Mouse (Mus musculus): ENCODE data around the gene Zfp109.

Zfp109 gene

DNA sequence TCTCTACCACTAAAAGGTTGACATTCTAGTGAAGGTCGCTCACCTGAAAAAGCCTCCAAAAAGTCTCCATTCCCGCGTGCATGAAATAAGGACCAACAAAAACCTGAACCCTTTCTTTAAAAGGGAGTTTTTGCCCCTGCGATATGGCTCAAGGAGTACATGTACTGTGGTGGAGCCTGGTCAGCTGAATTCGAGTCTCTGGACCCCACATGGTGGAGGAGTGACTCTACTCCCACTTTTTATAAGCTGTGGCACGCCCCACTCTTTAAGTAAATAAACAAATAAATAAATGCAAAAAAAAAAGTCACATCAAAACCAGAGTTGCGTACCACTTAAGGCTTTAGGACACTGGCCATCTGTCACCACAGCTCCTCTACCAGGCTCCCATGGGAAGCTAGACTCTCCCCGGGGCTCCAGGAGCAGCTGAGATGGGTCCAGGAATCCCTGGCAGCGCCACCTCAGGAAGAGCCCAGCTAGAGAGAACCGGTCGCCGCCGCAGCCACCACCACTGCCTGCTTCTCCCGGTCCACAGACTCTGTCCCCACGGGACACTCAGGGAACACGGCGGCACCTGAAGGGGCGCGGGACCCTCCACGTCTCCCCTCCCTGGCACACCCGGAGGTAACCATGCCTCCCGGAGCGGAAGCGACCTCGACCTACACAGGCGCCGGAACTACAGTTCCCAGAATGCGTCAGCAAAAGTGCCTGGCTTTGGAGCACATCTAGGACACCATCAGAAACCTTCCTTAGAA lies at the start of gene Zfp109:
Gene Zfp109 (minus strand): TSS at position 521 of the 752 bp plus-strand sequence.
- 6% methylated on average over 28 of the region's 28 CpGs for WGBS

DNA sequence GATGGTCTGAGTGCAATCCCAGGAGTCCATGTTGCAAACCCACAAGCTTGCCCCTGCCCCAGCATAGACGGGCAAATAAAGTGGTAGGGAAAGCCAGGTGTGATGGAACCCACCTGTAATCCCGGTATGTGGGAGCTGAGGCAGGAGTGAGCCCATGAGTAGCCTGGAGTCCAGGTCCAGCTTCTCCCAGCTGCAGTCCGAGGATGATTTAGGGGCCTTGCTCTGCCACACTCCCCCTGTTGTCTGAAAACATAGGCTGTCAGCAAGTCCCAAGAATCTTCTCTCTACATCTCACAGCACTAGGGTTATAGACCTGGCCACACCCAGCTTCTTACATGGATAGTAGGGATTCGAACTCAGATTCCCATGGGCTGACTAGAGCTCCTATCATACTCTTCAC lies 49.6 kb upstream of the Zfp109 start:
- WGBS: 84% methylated on average over 4 of the region's 4 CpGs

DNA sequence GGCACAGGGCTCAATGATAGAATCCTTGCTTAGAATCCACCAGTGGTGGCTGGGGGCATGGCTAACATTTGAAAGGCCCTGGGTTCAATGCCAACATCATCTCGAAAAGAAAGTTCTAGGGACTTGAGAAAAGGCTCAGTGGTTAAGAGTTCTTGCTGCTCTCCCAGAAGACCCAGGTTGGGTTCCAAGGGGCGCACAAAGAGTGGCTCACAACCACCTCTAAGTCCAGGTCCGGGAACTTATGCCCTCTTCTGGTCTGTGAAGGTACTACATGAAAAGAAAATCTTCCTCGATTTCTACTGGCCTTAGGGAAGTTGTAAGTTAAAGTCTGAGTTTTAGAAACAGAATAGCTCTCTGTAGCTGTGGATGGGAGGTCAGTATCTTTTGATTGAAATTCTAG lies 48.7 kb upstream of the Zfp109 start:
- WGBS: 57% methylated on average over 4 of the region's 4 CpGs

DNA sequence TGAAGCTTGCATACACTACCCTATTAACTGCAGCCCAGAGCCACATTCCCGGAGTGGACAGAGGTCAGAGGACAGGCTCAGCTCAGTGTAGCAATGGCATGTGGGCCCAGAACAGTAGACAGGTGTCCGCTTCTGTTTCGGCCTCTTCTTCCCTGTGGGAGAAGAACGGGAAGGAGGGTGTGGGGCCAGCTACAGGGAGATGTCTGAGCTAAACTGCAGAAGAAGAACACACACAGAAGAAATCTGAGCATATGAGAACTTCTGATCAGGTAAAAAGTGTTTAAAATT lies 43.4 kb upstream of the Zfp109 start:
- 62% methylated on average over 4 of the region's 4 CpGs for WGBS

DNA sequence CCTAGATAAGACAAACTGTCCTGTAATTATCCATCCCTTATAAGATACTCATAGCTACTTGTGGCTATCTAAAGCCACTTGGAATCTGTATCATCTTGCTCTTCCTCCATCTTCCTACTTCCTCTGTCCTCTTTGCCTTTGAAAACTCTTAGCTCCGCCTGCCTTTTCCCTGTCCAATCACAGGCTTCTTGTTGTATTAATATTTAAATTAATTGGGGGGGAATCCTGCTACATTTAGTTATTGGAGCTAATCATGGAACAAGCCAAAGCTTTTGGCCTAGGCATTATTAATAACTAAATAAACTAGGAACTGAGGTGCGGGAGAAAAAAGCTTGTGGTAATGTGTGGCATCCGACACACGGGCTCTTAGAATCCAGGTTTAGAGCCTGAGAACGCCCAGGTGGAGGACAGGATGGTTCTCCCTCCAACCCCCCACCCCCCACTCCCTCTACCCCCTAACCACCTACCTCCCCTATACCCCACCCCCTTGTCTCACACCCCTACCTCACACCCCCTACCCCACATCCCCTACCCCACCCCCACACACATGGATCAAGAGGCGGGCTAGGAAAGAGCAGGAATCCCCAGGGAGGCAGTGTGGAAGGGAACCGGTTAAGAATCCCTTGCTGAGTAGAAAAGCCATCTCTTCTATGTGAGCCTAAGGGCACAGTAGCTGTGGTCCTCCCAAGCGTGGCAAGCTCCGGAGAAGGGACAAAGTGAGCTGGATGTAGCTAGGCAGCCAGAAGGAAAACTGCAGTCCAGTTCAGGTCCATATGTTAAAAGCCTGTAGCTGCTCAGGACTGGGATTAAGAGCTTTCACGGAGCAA lies 42.9 kb upstream of the Zfp109 start:
- WGBS: 56% methylated on average over 10 of the region's 10 CpGs

DNA sequence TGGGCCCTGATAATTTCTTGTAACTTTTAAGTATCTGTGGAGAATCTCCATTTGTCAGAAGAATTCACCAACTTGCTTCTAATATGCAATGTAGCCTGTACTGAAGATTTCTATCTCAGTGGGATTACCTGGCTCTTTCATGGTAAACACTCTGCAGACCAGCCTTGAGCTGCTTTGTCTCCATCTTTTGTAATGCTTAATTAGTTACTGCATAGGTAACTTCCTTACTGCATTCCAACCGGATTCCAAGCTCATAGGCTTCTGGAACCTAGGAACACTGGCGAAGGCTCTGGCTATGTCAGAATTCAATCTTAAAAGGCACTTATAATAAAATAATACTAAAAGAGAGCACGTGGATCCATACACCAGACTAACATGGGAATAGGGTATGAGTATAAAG lies 41.4 kb upstream of the Zfp109 start:
- 87% methylated on average over 3 of the region's 3 CpGs for WGBS

DNA sequence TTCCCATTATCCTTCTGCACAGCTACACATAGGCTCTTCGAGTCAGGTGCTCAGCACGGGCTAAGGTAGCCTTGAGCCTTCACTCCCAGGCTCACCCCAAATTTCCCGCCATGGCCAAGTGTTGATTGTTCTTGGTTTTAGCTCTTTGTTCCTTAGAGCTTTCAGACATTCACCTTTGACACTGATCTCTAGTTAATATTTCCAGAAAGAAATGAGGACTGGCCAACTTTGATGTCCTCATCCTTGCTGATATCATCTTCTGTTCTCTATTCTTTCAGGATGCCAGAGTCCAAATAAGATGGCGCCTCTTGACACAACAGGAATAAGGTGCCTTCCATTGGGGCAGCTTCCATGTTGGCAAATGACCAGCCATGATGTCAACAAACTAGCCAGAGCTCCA lies 37.1 kb upstream of the Zfp109 start:
- 93% methylated on average over 4 of the region's 4 CpGs for WGBS

DNA sequence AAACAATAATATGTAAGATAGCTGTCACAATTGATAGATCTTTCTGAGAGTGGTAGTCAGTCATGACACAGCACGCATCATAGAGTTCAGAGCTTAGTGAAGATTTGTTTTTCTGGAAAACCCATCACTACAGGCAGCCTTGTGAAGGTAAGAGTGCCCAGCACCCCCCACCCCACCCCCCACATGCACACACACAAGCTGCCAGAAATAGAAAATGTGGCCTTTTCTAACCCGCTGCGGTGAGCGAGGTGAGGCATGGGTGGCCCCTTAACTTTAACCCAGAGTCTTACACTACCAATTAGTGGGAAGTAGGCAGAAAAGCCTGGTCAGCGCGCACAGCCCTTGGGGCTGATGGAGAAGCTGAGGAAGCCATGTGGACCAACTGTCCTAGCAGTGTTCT lies 33.8 kb upstream of the Zfp109 start:
- 97% methylated on average over 6 of the region's 6 CpGs for WGBS

DNA sequence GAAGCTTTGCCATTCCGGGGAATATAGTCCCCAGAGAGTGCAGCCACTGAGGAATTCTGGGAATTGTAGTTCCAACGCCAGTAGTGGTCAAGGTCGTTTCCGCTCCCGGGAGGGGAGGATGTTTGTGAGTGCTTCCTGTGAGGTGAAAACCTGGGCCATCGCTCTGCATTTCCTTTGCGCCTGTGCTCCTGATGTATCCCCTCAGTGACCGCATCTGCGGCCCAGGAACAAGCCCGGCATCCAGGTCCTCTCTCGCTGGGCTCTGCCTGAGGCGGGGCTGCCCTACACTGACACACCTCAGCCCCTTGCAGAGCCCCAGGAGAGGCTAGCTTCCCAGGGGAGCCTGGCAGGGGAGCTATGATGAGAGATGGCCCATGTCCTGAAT lies 32.9 kb upstream of the Zfp109 start, which contains the start of gene Zfp93:
Gene Zfp93 (plus strand): TSS at position 133 of the 385 bp plus-strand sequence.
- under 1% methylated on average over 12 of the region's 12 CpGs for WGBS

DNA sequence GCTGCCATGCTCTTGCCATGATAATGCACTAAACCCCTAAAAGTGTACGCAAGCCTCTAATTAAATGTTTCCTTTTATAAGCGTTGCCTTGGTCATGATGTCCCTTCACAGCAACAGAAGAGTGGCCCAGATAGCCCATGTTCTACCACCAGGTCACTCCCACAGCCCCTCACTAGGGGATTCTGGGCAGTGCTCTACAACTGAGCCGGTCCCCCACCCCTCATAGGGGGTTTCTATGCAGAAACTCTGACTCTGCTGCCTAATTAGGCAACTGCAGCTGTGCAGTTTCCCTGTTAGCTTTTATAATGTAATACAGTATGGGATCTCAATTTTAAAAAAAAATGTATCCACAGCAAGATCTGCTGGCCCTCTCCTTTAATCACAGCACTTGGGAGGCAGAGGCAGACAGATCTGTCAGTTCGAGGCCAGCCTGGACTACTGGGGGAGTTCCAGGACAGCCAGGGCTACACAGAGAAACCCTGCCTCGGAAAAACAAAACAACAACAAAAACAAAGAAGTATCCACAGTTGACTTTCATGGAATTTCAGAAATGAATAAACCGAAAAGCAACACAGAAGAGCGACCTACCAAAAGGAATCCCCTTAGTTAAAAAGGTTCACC lies 32.4 kb upstream of the Zfp109 start:
- 25% methylated on average over 7 of the region's 7 CpGs for WGBS

DNA sequence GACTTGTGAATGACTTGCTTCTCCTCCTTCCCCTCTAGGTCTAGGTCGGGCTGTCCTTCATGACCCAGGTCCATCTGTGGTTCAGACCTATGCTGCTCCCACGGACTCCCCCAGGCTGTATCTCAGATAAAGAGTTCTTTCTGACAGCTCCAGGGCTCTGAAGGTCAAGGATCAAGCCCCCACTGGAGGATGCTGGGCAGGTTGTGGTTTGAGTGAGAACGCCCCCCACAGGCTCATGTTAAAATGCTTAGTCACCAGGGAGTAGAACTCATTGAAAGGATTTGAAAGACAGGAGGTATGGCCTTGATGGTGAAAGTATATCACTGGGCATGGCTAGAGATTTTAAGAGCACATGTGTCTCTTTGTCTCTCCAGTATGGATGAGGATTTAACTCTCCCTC lies 31.9 kb upstream of the Zfp109 start:
- 88% methylated on average over 3 of the region's 3 CpGs for WGBS

DNA sequence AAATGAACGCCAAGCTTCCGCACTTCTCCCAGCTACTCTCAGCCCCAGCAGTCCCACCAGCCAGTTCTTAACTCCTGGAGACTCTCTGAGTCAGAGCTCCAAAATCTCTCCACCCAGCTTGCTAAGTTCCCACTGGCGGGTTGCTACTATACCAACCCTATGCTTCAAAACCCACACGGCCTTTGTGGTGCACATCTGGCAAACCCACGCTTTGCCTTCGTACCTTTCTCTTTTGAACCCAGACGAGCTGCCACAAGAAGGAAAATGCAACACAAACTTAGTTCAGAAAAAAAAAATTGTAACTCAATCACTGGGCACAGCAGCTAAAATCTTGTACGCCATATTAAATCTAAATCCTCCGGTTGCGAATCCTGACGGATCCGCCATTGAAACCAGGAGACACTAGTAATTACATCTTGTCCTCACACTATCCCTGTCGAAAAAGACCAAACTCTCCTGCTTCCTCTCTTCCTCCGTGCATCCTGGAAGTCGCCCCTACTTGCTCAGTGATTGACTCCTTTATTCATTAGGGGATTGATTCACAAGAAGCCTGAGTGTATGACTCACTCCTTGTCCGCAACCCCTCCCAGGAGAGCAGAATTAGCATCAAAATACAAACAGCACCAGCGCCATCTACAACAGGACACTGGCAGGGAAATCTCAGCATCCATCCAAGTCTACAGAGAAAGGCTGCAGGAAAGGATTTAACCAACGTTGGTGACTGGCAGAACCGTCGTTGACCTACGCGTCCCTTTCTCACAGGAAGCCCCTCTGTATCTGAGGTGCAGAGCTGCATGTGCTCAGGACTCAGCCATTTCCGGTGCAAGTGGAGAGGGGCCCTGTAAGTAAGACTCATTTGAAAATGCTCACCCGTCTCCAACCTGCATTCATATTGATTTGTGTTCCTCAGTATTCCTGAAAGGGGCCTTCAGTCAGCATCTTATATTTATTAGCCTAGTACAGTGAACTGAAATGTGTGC lies 31.1 kb upstream of the Zfp109 start:
- WGBS: 63% methylated on average over 24 of the region's 24 CpGs

DNA sequence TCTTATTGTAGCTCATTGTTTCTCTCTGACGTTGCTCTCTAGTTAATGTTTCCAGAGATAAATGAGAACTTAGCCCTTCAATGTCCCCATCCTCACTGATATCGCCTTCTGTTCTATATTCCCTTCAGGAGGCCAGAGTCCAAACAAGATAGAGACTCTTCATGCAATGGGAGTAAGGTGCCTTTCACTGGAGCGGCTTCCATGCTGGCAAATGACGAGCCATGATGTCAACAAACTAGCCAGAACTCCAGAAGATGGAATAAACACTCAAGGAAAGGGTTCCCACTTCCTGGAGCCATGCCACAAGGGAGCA lies 22.6 kb upstream of the Zfp109 start:
- 88% methylated on average over 4 of the region's 4 CpGs for WGBS

DNA sequence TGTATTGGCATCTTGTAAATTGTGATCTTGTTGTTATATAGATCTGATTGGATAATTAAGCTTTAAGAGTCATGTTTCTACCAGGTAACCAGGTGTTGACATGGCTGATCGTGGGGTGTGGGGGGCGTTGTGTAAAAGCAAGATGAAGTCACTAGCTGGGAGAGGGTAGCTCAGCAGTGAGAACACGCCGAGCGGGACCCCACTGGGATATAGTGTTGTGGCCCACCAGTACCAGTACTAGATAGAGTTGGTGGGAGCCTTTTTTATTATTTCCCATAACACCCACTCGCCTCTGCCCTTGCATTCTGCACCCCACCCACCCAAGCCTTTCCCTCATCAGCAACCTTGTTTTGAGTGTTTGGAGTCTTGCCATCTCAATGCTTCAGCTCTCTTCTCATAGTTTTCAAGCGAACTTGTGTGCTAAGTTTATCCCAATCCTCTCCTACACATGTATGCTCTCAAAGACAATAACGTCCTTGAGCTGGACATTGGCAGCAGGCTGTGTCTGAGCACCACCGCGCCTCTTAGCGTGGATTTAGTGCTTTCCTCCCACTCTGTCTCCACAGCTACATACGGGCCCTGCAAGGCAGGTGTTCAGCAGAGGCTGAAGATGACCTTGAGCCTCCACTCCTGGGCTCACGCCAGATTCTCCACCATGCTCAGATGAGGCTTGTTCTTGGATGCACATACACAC lies 22.1 kb upstream of the Zfp109 start:
- 82% methylated on average over 13 of the region's 13 CpGs for WGBS

DNA sequence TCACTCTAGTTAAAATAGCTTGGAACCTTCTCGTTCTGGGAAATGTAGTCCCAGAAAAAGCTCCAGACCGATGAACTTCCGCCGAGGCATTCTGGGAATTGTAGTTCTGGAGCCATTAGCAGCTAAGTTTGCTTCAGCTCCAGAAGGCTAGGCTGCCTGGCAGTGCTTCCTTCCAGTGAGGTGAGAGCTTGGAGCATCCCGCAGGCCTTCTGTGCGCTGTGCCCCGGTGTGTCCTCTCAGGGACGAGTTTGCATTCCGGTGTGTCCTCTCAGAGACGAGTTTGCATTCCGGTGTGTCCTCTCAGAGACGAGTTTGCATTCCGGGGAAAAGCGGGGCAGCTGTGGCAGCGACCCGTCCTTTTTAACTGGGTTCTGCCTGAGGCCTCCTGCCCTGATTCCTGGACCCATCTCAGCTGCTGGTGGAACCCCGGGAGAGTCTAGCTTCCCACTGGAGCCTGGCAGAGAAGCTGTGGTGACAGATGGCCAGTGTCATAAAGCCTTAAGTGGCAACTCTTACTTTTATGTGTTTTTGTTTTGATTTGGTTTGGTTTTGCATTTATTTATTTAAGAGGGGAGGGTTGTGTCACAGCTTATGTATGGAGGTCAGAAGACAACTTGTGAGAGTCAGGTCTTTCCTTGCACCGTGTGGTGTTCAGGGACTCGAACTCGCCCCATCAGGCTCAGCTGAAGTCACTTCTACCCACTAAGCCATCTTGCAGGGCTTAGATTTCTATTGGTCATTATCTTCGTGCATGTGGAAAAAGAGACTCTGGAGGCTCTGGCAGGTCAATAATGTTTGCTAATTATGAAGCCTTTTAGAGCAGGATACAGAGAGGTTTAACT lies 17.5 kb upstream of the Zfp109 start, which contains the start of gene Zfp108:
Gene Zfp108 (plus strand): TSS at position 162 of the 842 bp plus-strand sequence.
- 13% methylated on average over 21 of the region's 21 CpGs for WGBS

DNA sequence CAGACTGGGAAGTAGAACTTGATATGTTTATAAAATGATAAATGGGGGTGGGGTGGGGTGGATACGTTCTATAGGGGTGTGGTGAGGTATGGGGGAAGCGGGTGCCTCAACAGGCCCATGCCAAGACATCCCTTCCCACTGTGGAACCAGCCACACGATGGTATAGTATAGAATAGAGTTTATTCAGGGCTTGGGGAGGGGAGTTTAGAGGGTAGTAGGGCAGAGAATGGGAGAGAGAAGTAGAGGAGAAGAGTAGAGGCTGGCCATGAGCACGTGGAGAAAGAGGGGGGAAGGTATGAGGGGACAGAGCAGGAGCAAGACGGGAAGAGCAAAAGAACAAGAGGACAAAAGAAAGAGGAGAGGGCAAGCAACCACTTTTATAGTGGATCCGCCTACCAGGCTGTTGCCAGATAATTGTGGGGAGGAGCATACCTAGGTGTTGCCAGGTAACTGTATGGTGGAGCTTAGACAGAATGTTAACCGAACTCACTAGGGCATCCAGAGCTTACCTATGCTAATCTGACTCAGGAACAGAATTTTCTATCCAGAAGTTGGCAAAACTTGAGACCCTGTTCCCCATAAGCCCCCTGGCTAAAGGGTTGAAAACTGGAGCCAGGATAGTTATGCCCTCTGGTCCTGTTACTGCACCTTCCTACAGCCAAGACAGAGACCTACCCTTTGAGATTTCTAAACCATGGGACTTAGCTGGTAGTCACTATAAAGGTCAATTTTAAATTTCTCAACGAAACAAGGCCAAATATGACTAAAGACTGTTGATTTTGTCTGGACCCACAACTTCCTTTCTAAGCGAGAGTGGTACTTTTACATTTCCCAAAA lies 16.6 kb upstream of the Zfp109 start:
- 57% methylated on average over 9 of the region's 9 CpGs for WGBS

DNA sequence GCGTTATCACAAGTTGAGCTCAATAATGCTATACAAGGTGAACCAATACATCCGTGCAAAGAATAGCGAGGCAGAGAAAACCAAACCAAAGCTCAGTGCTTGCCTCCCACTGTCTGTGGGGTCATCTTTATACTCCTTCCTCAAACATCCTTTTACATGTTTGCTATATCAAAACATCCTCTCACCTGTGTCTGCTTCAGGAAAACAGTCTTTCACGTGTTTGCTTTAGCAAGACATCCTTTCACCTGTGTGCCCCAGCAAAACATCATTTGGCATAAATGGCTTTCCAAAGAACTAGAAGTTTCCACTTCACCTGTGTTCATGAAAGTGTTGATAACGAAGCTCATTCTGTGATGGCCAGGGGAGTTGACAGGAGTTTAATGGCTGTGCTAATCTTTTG lies 26.0 kb downstream of the Zfp109 start, which contains the start of gene Zfp111:
Gene Zfp111 (minus strand): TSS at position 101 of the 400 bp plus-strand sequence.
- 86% methylated on average over 5 of the region's 5 CpGs for WGBS

DNA sequence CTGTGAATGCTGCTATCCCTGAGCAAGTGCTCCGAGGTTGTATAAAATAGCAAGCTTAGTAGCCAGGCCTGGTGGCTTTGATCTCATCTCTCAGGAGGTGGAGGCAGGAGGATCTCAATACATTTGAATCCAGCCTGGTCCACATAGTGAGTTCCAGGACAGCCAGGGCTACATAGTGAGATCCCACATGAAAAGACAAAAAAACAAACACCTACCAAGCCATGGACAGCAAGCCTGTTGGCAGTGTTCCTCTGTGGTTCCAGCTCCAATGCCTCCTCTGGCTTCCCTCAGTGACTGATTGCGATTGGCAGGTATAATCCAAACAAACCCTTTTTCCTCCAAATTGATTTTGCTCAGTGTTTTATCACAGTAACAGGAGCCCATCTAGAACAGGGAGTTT lies 27.1 kb downstream of the Zfp109 start:
- 83% methylated on average over 2 of the region's 2 CpGs for WGBS

DNA sequence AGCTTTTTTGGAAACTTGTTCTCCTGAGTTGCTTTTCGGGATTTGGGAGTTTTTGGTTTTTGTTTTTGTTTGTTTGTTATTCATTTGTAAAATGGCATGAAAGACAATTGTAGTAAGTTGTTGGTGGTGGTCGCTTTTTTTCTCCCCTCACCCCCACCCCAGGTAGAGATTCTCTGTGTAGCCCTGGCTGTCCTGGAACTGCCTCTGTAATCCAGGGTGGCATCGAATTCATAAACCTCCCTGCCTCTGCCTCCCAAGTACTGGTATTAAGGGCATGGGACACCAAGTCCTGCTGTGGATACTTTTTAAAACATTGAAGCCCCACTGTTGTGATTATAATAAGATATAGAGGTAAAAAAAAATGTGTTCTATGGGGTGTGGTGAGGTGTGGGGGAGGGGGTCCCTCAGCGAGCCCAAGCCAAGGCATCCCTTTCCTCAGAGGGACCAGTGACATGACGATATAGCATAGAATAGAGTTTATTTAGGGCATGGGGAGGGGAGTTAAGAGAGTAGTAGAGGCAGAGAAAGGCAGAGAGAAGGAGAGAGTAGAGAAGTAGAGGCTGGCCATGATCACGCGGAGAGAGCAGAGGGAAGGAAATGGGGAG lies 29.0 kb downstream of the Zfp109 start:
- WGBS: 60% methylated on average over 7 of the region's 7 CpGs

Measured in cerebral cortex, adult 2 months (tissue).